Mouse (Mus musculus) bone marrow macrophage, adult 2 months (primary cell): Measurements from ENCODE around the gene Klhl42.

Experiments used
- CTCF ChIP-seq: IDR thresholded peaks from 2 replicates; pipeline ENCODE4 v1.5.1; 2012; ENCODE audit warnings: low read depth, mild to moderate bottlenecking, low read length, moderate library complexity
- POLR2A ChIP-seq: IDR thresholded peaks from 2 replicates; pipeline ENCODE4 v1.6.1; 2012; ENCODE audit warnings: mild to moderate bottlenecking, low read depth, low read length, borderline replicate concordance

DNA sequence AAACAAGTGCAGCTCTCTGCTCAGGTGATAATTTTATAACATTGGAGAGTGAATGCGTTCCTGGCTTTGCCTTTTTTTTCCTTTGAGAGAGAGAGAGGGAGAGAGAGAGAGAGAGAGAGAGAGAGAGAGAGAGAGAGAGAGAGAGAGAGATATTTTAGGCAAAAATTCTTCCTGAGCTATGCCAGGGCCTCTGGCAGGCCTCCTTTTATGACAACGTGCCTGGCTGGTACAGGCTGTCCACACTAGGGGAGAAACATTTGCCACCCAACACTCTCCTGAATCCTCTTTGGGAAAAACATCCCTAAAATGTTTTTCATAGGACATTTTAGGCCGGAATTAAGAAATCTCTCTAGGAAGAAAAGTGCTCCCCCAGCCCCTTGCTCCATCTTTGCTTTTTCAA lies 47.1 kb downstream of the Klhl42 start:
- no peak for TF ChIP-seq CTCF
- TF ChIP-seq POLR2A, result no peak
